Mouse (Mus musculus) hindbrain, embryonic 11.5 days (tissue): Measurements from ENCODE around the gene Gm49425. TPM values are rescaled to one million over a fixed set of nuclear protein-coding genes. Genes with fewer than 3 reads are reported as not detected.

Experiments
- ATAC-seq: fragments of 200-750 bp; cut with Nextera tagmentation; 2 replicates; pipeline ENCODE4 v1.8.0; 2017; ENCODE audit warnings: mild to moderate bottlenecking, moderate TSS enrichment, moderate library complexity; ENCODE audit not compliant: low FRiP score
- DNase-seq: peaks from one replicate; pipeline ENCODE4 v3.0.0-alpha.2; 2015; ENCODE audit warnings: low spot score
- H3K27ac ChIP-seq: fragments of 300-500 bp; sonication (generic); 2 replicates; pipeline ENCODE4 v1.5.1; 2014; ENCODE audit warnings: mild to moderate bottlenecking, low read depth, low read length
- H3K27me3 ChIP-seq: fragments of 300-500 bp; sonication (generic); 2 replicates; pipeline ENCODE4 v1.6.1; 2014; ENCODE audit warnings: mild to moderate bottlenecking, low read length, moderate library complexity, mixed read lengths; ENCODE audit not compliant: control insufficient read depth, insufficient read depth
- H3K36me3 ChIP-seq: fragments of 300-500 bp; sonication (generic); 2 replicates; pipeline ENCODE4 v1.6.1; 2014; ENCODE audit warnings: mild to moderate bottlenecking, low read length, moderate library complexity, mixed read lengths; ENCODE audit not compliant: control insufficient read depth, insufficient read depth
- H3K4me1 ChIP-seq: fragments of 300-500 bp; sonication (generic); replicated peaks from 2 replicates; pipeline ENCODE4 v1.6.1; 2014; ENCODE audit warnings: low read length, mixed read lengths; ENCODE audit not compliant: control insufficient read depth, insufficient read depth
- H3K4me2 ChIP-seq: fragments of 300-500 bp; sonication (generic); replicated peaks from 2 replicates; pipeline ENCODE4 v1.6.1; 2014; ENCODE audit warnings: mild to moderate bottlenecking, low read depth, low read length
- H3K4me3 ChIP-seq: fragments of 300-500 bp; sonication (generic); 2 replicates; pipeline ENCODE4 v1.5.1; 2014; ENCODE audit warnings: low read depth, low read length
- H3K9ac ChIP-seq: fragments of 300-500 bp; sonication (generic); 2 replicates; pipeline ENCODE4 v1.6.1; 2014; ENCODE audit warnings: low read depth, low read length
- H3K9me3 ChIP-seq: fragments of 300-500 bp; sonication (generic); 2 replicates; pipeline ENCODE4 v1.6.1; 2016; ENCODE audit warnings: low read length; ENCODE audit not compliant: control insufficient read depth
- WGBS: fragments of 180-500 bp; shearing (Covaris S2); extraction: QIAGEN DNeasy Blood & Tissue Kit; methylation state at CpG from one replicate; pipeline ENCODE4 v1.1.7; 2014; 5-methylcytosine and 5-hydroxymethylcytosine counted together
- polyA plus RNA-seq: library from polyadenylated mRNA; unstranded; fragments of >200 nt; fragmentation: Nextera tagmentation; extraction: Ambion mirVana; gene quantifications from 2 replicates; pipeline ENCODE4 v1.2.1, GENCODE M21; 2014

Gene Gm49425
- polyA plus RNA-seq, 1 experiment from 2014 or later: not detected

GRCm38 (mm10) chr15:101495266-101495665 lies 21.8 kb downstream of the Gm49425 start:
- WGBS: 84% methylated on average over 8 of the region's 8 CpGs
- no peaks in the 10 kb centered on the region for H3K9me3 ChIP-seq
- H3K4me2 ChIP-seq: no peak overlapping the region
- H3K27me3 ChIP-seq: no peaks in the 10 kb centered on the region
- H3K27ac ChIP-seq: no peak overlapping the region
- no peak for ATAC-seq
- no peak for DNase-seq
- no peaks in the 10 kb centered on the region for H3K4me1 ChIP-seq
- H3K9ac ChIP-seq: no peak overlapping the region
- no peaks in the 10 kb centered on the region for H3K36me3 ChIP-seq
- H3K4me3 ChIP-seq: no peak overlapping the region

GRCm38 (mm10) chr15:101494203-101494602 lies 22.9 kb downstream of the Gm49425 start:
- no peak overlapping the region for H3K4me2 ChIP-seq
- 30% methylated on average over 1 of the region's 1 CpGs for WGBS
- no peak for ATAC-seq
- H3K9ac ChIP-seq: no peak overlapping the region
- H3K27me3 ChIP-seq: no peaks in the 10 kb centered on the region
- no peak overlapping the region for H3K27ac ChIP-seq
- DNase-seq: peak; percentile 23
- no peak overlapping the region for H3K4me3 ChIP-seq
- no peaks in the 10 kb centered on the region for H3K36me3 ChIP-seq
- H3K9me3 ChIP-seq: no peaks in the 10 kb centered on the region
- no peaks in the 10 kb centered on the region for H3K4me1 ChIP-seq

- Histone ChIP-seq H3K27ac (no peak overlapping the region), H3K4me2 (no peak overlapping the region), H3K4me3 (no peak overlapping the region), H3K36me3 (no peaks in the 10 kb centered on the region), H3K9ac (no peak overlapping the region), H3K9me3 (no peaks in the 10 kb centered on the region), H3K27me3 (no peaks in the 10 kb centered on the region), H3K4me1 (no peaks in the 10 kb centered on the region)
- WGBS: 91% methylated on average over 6 of the region's 6 CpGs
- DNase-seq: no peak
- no peak for ATAC-seq
These were observed 23.3 kb downstream of the Gm49425 start for GRCm38 (mm10) chr15:101493713-101494112.

GRCm38 (mm10) chr15:101492718-101493117 lies 24.3 kb downstream of the Gm49425 start:
- ATAC-seq (no peak), DNase-seq (no peak)

GRCm38 (mm10) chr15:101491431-101491830 lies 25.6 kb downstream of the Gm49425 start, which contains the start of gene Krt83:
Krt83 (minus strand) TSS chr15:101491512.
- 70% methylated on average over 6 of the region's 6 CpGs for WGBS
- Histone ChIP-seq H3K4me3 (no peak within 1 kb of the TSS), H3K9me3 (no peaks in the 10 kb centered on the region), H3K36me3 (no peaks in the 10 kb centered on the region), H3K27ac (no peak within 1 kb of the TSS), H3K4me1 (no peaks in the 10 kb centered on the region), H3K27me3 (no peaks in the 10 kb centered on the region), H3K4me2 (no peak within 1 kb of the TSS), H3K9ac (no peak within 1 kb of the TSS)
- ATAC-seq: no peak
- DNase-seq: no peak

More at GRCm38 (mm10) chr15:101492718-101493117, 24.3 kb downstream of the Gm49425 start:
- Histone ChIP-seq H3K9ac (no peak overlapping the region), H3K9me3 (no peaks in the 10 kb centered on the region), H3K27ac (no peak overlapping the region), H3K4me3 (no peak overlapping the region), H3K27me3 (no peaks in the 10 kb centered on the region), H3K4me1 (no peaks in the 10 kb centered on the region), H3K4me2 (no peak overlapping the region), H3K36me3 (no peaks in the 10 kb centered on the region)
- WGBS: 75% methylated on average over 8 of the region's 8 CpGs

GRCm38 (mm10) chr15:101485911-101486635 lies 31.0 kb downstream of the Gm49425 start:
- no peak for ATAC-seq
- DNase-seq: no peak
- Histone ChIP-seq H3K27me3 (no peaks in the 10 kb centered on the region), H3K27ac (no peak overlapping the region), H3K9ac (no peak overlapping the region), H3K4me3 (no peak overlapping the region), H3K9me3 (no peaks in the 10 kb centered on the region), H3K36me3 (no peaks in the 10 kb centered on the region), H3K4me1 (no peaks in the 10 kb centered on the region), H3K4me2 (no peak overlapping the region)
- 79% methylated on average over 11 of the region's 11 CpGs for WGBS

GRCm38 (mm10) chr15:101484939-101485338 lies 32.1 kb downstream of the Gm49425 start:
- no peak for DNase-seq
- no peaks in the 10 kb centered on the region for H3K4me1 ChIP-seq
- ATAC-seq: no peak
- H3K27me3 ChIP-seq: no peaks in the 10 kb centered on the region
- H3K36me3 ChIP-seq: no peaks in the 10 kb centered on the region
- no peaks in the 10 kb centered on the region for H3K9me3 ChIP-seq
- WGBS: 93% methylated on average over 1 of the region's 1 CpGs
- no peak overlapping the region for H3K4me3 ChIP-seq
- H3K9ac ChIP-seq: no peak overlapping the region
- no peak overlapping the region for H3K27ac ChIP-seq
- H3K4me2 ChIP-seq: no peak overlapping the region

GRCm38 (mm10) chr15:101483646-101484045 lies 33.4 kb downstream of the Gm49425 start:
- WGBS: 88% methylated on average over 1 of the region's 1 CpGs
- Histone ChIP-seq H3K36me3 (no peaks in the 10 kb centered on the region), H3K27ac (no peak overlapping the region), H3K4me2 (no peak overlapping the region), H3K9me3 (no peaks in the 10 kb centered on the region), H3K27me3 (peaks cover 3% of the 10 kb centered on the region; the same call in 1 of the 2 replicates), H3K4me3 (no peak overlapping the region), H3K4me1 (peaks cover 7% of the 10 kb centered on the region), H3K9ac (no peak overlapping the region)
- no peak for DNase-seq
- no peak for ATAC-seq

- Histone ChIP-seq H3K4me1 (peaks cover 7% of the 10 kb centered on the region), H3K9me3 (no peaks in the 10 kb centered on the region), H3K4me3 (no peak overlapping the region), H3K27me3 (peaks cover 4% of the 10 kb centered on the region; the same call in 1 of the 2 replicates), H3K27ac (no peak overlapping the region), H3K36me3 (no peaks in the 10 kb centered on the region), H3K9ac (no peak overlapping the region), H3K4me2 (no peak overlapping the region)
- WGBS: 35% methylated on average over 4 of the region's 4 CpGs
- no peak for ATAC-seq
- no peak for DNase-seq
These were observed 35.0 kb downstream of the Gm49425 start for GRCm38 (mm10) chr15:101482056-101482455.
